Mouse (Mus musculus) stomach, embryonic 16.5 days (tissue): ENCODE measurements at regions not wholly inside any gene's neighbourhood (a gene's known extent, or its start where the extent isn't known, plus 50 kb on each side); places are given as distances from the start of the nearest gene placed in this dataset.
A peak's percentile ranks its signal among the peaks of the same experiment; 100 is the strongest.

Experiments used
- ATAC-seq: fragments of 200-750 bp; cut with Nextera tagmentation; 2 replicates; pipeline ENCODE4 v1.8.0; 2017; ENCODE audit warnings: moderate number of reproducible peaks, moderate TSS enrichment; ENCODE audit not compliant: insufficient read depth, low FRiP score
- H3K27ac ChIP-seq: fragments of 300-500 bp; sonication (generic); 2 replicates; pipeline ENCODE4 v1.5.1; 2014; ENCODE audit warnings: low read length
- H3K27me3 ChIP-seq: fragments of 300-500 bp; sonication (generic); 2 replicates; pipeline ENCODE4 v1.6.1; 2014; ENCODE audit warnings: low read length, control low read depth, mixed read lengths; ENCODE audit not compliant: control insufficient read depth, insufficient read depth
- H3K36me3 ChIP-seq: fragments of 300-500 bp; sonication (generic); 2 replicates; pipeline ENCODE4 v1.6.1; 2014; ENCODE audit warnings: low read length; ENCODE audit not compliant: control insufficient read depth, insufficient read depth
- H3K4me1 ChIP-seq: fragments of 300-500 bp; sonication (generic); 2 replicates; pipeline ENCODE4 v1.6.1; 2014; ENCODE audit warnings: low read length, control low read depth, mixed read lengths; ENCODE audit not compliant: control insufficient read depth, insufficient read depth
- H3K4me2 ChIP-seq: fragments of 300-500 bp; sonication (generic); 2 replicates; pipeline ENCODE4 v1.6.1; 2014; ENCODE audit warnings: low read depth, low read length, mixed read lengths
- H3K4me3 ChIP-seq: fragments of 300-500 bp; sonication (generic); replicated peaks from 2 replicates; pipeline ENCODE4 v1.5.1; 2014; ENCODE audit warnings: mild to moderate bottlenecking, low read length
- H3K9ac ChIP-seq: fragments of 300-500 bp; sonication (generic); 2 replicates; pipeline ENCODE4 v1.6.1; 2014; ENCODE audit warnings: low read length
- H3K9me3 ChIP-seq: fragments of 300-500 bp; sonication (generic); replicated peaks from 2 replicates; pipeline ENCODE4 v1.6.1; 2016; ENCODE audit warnings: low read length, control low read depth; ENCODE audit not compliant: control insufficient read depth
- WGBS: fragments of 180-500 bp; shearing (Covaris S2); extraction: QIAGEN DNeasy Blood & Tissue Kit; methylation state at CpG from one replicate; pipeline ENCODE4 v1.1.7; 2014; 5-methylcytosine and 5-hydroxymethylcytosine counted together

GRCm38 (mm10) chr15:51073678-51074077 lies 2811.0 kb upstream of the Gm7489 start:
- Histone ChIP-seq H3K36me3 (no peaks in the 10 kb centered on the region), H3K27me3 (no peaks in the 10 kb centered on the region), H3K4me2 (no peak overlapping the region), H3K9ac (no peak overlapping the region), H3K4me3 (no peak overlapping the region), H3K9me3 (no peaks in the 10 kb centered on the region), H3K4me1 (no peaks in the 10 kb centered on the region), H3K27ac (no peak overlapping the region)
- ATAC-seq = no peak
- WGBS = 79% methylated on average over 6 of the region's 6 CpGs

- no peak overlapping the region for H3K4me2 ChIP-seq
- no peaks in the 10 kb centered on the region for H3K4me1 ChIP-seq
- no peaks in the 10 kb centered on the region for H3K9me3 ChIP-seq
- H3K27me3 ChIP-seq = no peaks in the 10 kb centered on the region
- H3K9ac ChIP-seq = no peak overlapping the region
- H3K36me3 ChIP-seq = no peaks in the 10 kb centered on the region
- WGBS = 87% methylated on average over 7 of the region's 7 CpGs
- no peak for ATAC-seq
- H3K4me3 ChIP-seq = no peak overlapping the region
- H3K27ac ChIP-seq = no peak overlapping the region
Measured at GRCm38 (mm10) chr15:51074196-51074595, 2810.5 kb upstream of the Gm7489 start.

- no peak; the same call in 1 of the 2 replicates for ATAC-seq
- Histone ChIP-seq H3K4me1 (no peaks in the 10 kb centered on the region), H3K4me2 (peak overlapping the region; percentile 30; the same call in 1 of the 2 replicates), H3K4me3 (no peak overlapping the region), H3K9me3 (no peaks in the 10 kb centered on the region), H3K27ac (no peak overlapping the region), H3K36me3 (no peaks in the 10 kb centered on the region), H3K9ac (no peak overlapping the region), H3K27me3 (no peaks in the 10 kb centered on the region)
- 53% methylated on average over 12 of the region's 12 CpGs for WGBS
Measured at GRCm38 (mm10) chr15:51083677-51084322, 2800.9 kb upstream of the Gm7489 start.

- Histone ChIP-seq H3K27me3 (no peaks in the 10 kb centered on the region), H3K4me3 (no peak overlapping the region), H3K4me2 (no peak overlapping the region), H3K9me3 (no peaks in the 10 kb centered on the region), H3K36me3 (no peaks in the 10 kb centered on the region), H3K27ac (no peak overlapping the region), H3K4me1 (no peaks in the 10 kb centered on the region), H3K9ac (no peak overlapping the region)
- WGBS = 86% methylated on average over 7 of the region's 7 CpGs
- ATAC-seq = no peak
Measured at GRCm38 (mm10) chr15:51092936-51093335, 2791.8 kb upstream of the Gm7489 start.

- H3K9ac ChIP-seq = no peak overlapping the region
- H3K4me3 ChIP-seq = peak overlapping the region; percentile 25
- H3K4me2 ChIP-seq = peak overlapping the region; percentile 41
- H3K4me1 ChIP-seq = peaks cover 3% of the 10 kb centered on the region; the same call in 1 of the 2 replicates
- no peak overlapping the region for H3K27ac ChIP-seq
- ATAC-seq = no peak
- H3K27me3 ChIP-seq = no peaks in the 10 kb centered on the region
- 77% methylated on average over 7 of the region's 7 CpGs for WGBS
- no peaks in the 10 kb centered on the region for H3K36me3 ChIP-seq
- no peaks in the 10 kb centered on the region for H3K9me3 ChIP-seq
Measured at GRCm38 (mm10) chr15:51103948-51104347, 2780.8 kb upstream of the Gm7489 start.

- H3K27ac ChIP-seq = no peak overlapping the region
- peak overlapping the region; percentile 25 for H3K4me3 ChIP-seq
- no peaks in the 10 kb centered on the region for H3K9me3 ChIP-seq
- ATAC-seq = no peak
- no peak overlapping the region for H3K9ac ChIP-seq
- WGBS = 23% methylated on average over 10 of the region's 10 CpGs
- H3K36me3 ChIP-seq = no peaks in the 10 kb centered on the region
- peak overlapping the region; percentile 41 for H3K4me2 ChIP-seq
- no peaks in the 10 kb centered on the region for H3K27me3 ChIP-seq
- H3K4me1 ChIP-seq = peaks cover 3% of the 10 kb centered on the region; the same call in 1 of the 2 replicates
Measured at GRCm38 (mm10) chr15:51104362-51104761, 2780.3 kb upstream of the Gm7489 start.

- WGBS = 42% methylated on average over 5 of the region's 5 CpGs
- H3K27ac ChIP-seq = no peak overlapping the region
- H3K4me1 ChIP-seq = peaks cover 3% of the 10 kb centered on the region; the same call in 1 of the 2 replicates
- H3K9me3 ChIP-seq = no peaks in the 10 kb centered on the region
- H3K36me3 ChIP-seq = no peaks in the 10 kb centered on the region
- no peak overlapping the region for H3K9ac ChIP-seq
- peak overlapping the region; percentile 41 for H3K4me2 ChIP-seq
- H3K4me3 ChIP-seq = no peak overlapping the region; the same call in 1 of the 2 replicates
- no peaks in the 10 kb centered on the region for H3K27me3 ChIP-seq
- no peak for ATAC-seq
Measured at GRCm38 (mm10) chr15:51104796-51105195, 2779.9 kb upstream of the Gm7489 start.

- H3K27me3 ChIP-seq = no peaks in the 10 kb centered on the region
- WGBS = 43% methylated on average over 17 of the region's 17 CpGs
- ATAC-seq = no peak
- no peak overlapping the region for H3K9ac ChIP-seq
- H3K9me3 ChIP-seq = no peaks in the 10 kb centered on the region
- H3K4me2 ChIP-seq = peak overlapping the region; percentile 41
- peak overlapping the region; percentile 28 for H3K4me3 ChIP-seq
- peaks cover 3% of the 10 kb centered on the region; the same call in 1 of the 2 replicates for H3K4me1 ChIP-seq
- H3K36me3 ChIP-seq = no peaks in the 10 kb centered on the region
- H3K27ac ChIP-seq = no peak overlapping the region
Measured at GRCm38 (mm10) chr15:51105359-51106008, 2779.2 kb upstream of the Gm7489 start.

- H3K27me3 ChIP-seq = no peaks in the 10 kb centered on the region
- ATAC-seq = no peak
- H3K36me3 ChIP-seq = no peaks in the 10 kb centered on the region
- H3K4me3 ChIP-seq = no peak overlapping the region
- H3K4me2 ChIP-seq = no peak overlapping the region
- no peak overlapping the region for H3K9ac ChIP-seq
- no peaks in the 10 kb centered on the region for H3K9me3 ChIP-seq
- no peak overlapping the region for H3K27ac ChIP-seq
- no peaks in the 10 kb centered on the region for H3K4me1 ChIP-seq
- WGBS = 51% methylated on average over 3 of the region's 3 CpGs
Measured at GRCm38 (mm10) chr15:51110186-51110585, 2774.5 kb upstream of the Gm7489 start.
